Mouse (Mus musculus) kidney, adult 18-20 months (tissue): ENCODE results near the gene Rpia.
A peak's percentile ranks its signal among the peaks of the same experiment; 100 is the strongest.
"Not testable (repeated sequence)": the region's sequence is repeated elsewhere in the genome, so short reads cannot be mapped to it uniquely, and the experiment has no call there.

ENCODE experiments used
- DNase-seq: peaks from one replicate; pipeline ENCODE4 v3.0.0; 2021

Rpia gene

DNA sequence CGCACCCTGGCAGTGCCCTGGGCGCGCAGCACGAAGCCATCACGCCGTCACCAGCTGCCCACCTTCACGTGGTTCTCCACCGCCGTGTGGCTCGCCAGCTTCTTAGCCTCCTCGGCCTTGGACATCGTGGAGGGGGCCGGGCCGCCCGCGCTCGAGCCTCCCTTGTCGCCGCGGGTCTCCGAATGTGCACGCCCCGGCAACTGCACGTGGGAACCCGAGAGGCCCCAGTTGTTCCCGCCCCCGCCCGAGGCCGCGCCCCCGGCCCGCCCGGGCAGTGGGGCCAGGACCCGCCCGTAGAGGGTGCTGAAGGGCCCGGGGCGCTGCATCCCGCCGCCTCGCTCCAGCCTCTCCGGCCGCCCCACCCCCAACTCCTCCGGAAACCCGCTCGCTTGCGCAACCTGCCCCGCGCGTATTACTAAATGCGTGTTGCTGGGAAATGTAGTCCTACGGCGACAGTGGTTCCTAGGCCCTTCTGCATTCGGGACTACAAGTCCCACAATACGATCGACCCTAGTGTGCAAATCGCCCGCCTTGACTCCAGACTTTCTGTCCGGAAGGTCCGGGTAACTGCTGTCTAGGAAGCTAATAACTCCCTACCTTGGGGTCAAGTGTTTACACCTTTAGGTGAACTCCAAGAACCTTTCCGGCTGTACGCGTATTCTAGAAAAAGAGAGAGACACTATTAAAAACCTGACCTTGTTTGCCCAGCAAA, at the start of gene Rpia:
Rpia (minus strand) TSS at position 409 of the 712 bp plus-strand sequence.
- peak; percentile 99 for DNase-seq

DNA sequence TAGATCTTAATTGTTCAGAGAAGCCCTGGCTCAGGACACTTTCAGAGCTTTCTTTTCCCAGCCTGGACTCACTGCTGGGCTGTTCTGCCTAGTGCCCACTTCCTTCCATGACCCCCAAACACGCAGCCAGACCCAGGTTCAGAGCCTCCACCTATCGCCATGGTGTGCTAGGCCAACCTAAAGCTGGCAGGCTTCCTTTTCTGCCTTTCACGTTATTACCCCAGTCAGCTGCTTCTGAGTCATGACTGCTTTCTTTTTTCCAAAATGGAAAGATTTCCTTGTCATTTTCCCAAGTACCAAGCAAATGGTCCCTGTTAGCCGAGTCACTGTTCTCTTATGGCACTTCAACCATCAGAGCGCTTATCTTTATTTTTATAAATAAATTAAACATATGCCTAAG, 48.2 kb upstream of the Rpia start:
- DNase-seq: no peak

DNA sequence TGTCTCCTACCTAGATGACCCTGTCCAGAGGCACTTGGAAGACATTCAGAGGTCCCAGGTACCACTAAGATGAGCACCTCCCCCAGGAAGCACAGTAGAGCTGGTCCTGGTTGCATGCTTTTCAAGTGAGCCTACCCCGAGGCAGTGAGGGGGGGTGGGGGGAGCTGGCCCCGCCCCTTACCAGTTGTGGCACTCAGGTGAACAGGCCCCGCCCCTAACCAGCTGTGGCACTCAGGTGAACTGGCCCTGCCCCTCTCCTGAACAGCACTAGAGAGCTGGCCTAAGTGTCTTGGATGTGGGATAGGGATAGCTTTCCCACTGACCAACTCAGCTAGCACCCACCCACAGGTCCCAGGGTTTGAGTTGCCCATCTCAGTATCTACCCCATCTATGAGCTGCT, 46.5 kb upstream of the Rpia start:
- no peak for DNase-seq

DNA sequence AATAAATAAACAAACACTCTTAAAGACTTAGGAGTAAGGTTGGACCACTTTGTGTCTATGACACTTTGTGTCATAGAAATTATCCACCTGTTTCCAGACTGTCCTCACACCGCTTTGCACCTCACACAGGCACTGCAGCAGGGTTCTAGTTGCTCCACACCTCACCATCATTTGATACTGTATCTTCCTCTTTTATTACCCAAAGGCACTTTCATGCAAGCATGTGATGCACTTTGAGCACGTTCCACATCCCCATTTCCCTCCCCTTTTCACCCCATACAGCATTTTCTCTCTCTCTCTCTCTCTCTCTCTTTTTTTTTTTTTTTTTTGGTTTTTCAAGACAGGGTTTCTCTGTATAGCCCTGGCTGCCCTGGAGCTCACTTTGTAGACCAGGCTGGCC, 45.3 kb upstream of the Rpia start:
- DNase-seq: no peak

DNA sequence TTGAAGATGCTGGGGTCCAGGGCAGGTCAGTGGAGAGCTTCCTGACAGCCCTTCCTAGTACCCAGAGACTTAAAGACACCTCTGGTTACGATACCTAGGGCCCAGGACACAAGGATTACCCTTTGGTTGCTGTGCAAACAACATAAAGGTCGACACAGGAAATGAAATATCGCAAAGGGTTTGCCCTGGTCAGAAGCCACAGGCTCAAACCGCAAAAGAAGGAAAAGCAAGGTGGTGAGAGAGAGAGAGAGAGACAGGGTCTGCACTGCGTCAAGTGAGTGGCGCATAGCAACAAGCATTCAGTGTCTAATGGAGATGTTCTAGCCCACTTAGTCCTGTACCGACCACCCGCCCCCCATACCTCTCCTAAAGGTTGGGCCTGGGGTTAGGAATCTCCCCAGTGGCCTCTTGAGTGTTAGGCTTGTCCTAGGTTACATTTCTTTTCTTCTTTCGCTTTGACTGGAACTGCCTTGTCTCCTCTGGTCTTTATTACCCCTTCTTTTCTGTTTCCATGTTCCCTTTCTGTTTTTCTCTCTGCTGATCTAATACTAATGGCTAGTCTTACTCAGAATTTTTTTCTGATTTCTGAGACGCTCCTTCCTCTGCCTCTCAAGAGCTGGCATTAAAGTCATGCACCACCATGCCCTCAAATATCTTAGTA, 39.3 kb upstream of the Rpia start:
- no peak for DNase-seq

DNA sequence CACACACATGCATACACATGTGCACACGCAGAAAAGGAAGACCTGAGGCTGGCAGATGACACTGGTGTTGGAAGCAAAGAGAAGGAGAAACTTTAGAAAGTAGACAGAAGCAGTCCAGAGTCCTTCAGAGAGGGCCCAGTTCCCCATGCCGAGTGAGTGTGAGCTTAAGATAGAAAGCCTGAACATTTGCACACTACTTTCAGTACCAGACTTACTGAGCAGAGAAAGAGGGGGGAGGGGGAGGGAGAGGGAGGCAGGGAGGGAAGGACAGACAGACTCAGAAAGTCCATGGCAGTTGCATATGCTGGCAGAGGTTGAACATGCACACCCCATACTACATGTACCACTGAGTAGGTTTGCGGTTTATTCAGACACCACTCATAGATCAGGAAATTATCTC, 38.5 kb upstream of the Rpia start:
- DNase-seq: no peak

DNA sequence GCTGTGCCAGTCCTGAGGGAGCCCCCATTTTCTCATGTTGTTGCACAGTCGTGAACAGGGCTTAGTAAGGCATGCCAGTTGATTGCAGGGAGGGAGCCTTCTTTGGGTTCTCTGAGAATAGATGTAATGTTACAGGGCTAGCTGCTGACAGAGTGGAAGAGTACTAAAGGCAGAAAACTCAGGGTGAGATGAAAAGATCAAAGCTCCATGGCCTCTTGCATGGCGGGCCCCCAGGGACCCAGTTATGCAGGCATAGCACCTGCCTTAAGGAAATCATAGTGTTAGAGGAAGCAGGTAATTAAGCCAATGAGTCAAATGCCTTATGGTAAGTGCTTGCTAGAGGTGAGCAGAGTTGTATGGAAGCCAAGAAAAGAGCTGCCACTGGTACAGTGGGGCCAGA, 37.4 kb upstream of the Rpia start:
- DNase-seq: no peak

DNA sequence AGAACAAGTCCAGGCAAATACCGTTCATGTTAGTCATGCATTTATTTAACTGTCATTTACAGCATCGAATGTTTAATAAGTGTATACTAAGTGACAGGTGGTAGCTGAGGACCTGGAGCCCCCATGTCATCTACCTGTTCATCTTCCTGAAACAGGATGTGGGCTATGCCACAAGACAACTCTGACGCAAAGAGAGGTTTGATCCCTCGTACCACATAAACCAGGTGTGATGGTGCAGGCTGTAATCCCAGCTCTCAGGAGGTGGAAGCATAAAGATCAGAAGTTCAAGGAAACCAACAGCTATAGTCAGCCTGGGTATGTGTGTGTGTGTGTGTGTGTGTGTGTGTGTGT, 32.9 kb upstream of the Rpia start:
- no peak for DNase-seq

DNA sequence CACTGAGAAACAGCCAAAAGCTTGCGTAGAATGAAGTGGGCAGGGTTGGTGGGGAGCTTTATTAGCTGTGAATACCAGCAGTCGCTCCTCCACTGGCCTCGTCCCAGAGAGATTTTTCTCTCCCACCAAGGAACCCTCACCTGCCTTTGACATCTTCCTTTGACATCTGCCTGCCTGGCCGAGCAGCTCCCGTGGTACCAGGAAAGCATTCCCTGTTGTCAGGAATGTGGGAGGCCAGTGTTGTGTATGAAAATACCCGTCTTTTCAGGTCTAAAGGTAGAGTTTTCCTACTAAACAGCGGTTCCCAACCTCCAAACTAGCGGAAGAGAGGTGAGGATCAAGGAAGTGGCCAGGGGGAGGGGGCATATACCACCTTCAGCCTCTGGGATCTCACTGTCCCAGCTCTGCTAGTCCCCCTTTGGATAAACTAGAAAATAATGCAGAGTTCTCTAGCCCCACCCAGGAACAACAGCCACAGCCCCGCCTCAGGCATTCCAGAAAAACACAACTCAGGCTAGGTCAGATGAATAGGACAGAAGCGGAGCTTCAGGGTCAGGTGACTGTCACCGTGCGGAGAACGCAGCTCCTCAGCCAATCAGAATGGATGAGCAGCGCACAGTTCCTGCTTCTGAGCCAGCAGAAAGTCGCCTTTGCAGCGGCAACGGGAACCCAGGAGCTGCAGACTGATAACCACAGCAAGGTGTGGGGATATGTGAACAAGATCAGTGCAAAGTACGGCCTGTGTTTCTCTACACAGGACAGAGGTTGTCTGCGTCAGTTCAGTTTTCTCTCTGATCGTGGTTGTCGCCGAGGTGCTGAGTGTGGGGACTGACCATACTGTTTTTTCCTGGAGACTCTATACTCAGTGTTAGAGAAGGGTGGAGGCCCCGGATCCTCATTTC, 32.3 kb upstream of the Rpia start:
- peak; percentile 80 for DNase-seq

DNA sequence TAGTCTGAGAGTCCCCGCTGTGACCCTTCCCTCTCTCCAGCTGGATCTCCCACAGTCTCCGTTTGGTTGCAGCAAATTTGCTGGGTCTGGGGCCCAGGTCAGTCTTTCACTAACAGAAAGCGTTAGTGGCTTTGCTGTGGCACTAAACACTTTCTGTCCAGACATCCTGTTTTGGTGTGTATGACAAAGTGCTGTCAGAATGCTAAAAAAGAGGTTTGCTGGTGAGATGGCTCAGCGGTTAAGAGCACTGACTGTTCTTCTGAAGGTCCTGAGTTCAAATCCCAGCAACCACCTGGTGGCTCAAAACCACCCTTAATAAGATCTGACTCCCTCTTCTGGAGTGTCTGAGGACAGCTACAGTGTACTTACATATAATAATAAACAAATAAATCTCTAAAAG, 31.2 kb upstream of the Rpia start:
- DNase-seq: not testable (repeated sequence)

DNA sequence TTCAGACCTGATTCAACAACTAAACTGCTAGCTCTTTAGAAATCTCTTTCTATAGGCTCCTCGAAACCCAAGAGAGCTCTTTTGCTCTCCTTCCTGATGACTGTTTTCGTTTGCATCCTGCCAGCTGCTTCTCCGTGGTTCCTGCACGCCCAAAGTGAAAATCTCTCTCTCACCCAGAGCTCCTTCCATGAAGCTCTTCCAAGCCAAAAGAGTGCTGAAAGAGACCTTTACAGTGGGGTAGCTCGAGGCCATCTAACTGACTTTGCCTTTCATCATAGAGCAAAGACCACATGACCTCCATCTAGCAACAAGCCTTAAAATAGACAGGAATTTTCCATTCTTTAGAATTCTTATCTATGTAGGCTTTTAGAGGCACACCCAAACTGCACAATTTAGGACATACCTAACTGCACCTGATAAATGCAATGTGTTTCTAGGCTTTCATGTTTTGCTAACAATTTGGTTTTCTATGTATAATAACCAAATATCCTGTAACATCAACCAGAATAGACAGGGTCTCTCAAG, 30.4 kb upstream of the Rpia start:
- no peak for DNase-seq

DNA sequence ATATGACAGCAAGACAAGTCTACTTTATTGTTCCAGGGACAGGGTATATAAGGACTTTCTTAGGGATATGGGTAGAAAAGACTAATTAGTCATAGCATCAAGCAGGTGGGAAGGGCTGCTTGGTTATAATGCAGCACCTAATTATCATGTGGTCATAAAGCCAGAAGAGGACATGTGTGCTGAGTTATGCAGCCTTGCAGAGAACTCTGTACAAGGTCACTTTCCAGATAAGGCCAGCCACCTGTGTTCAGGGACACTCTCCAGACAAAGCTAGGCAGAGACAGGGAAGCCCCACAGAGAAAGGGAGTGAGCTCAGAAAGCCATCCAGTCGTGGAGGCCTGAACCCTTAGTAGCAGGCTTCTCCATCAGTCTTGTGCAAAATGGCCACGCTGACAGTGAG, 29.5 kb upstream of the Rpia start:
- no peak for DNase-seq

DNA sequence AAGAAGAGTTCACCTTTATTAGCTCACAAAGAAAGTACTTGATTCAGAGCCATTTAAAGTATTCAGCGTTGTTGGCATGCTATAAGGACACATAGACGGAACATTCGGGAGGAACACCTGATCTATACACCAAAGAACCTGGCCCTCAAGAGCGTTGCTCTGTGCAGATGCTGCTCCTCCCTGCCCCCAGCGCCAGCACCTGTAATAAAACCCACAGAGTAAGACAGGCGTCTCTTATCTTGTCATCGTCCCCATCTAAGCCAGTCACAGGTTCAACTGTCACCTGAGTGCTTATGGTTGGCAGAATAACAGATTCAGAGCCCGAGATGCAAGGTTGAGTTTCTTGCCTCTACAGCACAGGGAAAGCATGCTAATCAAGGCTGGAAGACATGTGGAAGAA, 23.4 kb upstream of the Rpia start:
- no peak for DNase-seq

DNA sequence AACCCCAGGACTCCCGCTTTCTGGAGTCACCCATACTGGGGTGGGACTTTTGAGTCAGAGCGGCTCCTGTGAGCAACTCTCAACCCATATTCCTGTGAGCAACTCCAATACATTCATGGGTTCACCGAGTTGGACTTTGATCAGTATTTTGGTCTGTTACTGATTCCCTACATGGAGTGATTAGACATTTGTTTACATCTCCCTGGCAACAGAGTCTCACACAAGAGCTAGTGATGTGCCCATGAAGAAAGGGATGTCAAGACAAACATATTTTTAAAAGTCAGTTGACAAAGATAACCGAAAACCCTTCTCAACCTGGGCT, 22.6 kb upstream of the Rpia start:
- no peak for DNase-seq

DNA sequence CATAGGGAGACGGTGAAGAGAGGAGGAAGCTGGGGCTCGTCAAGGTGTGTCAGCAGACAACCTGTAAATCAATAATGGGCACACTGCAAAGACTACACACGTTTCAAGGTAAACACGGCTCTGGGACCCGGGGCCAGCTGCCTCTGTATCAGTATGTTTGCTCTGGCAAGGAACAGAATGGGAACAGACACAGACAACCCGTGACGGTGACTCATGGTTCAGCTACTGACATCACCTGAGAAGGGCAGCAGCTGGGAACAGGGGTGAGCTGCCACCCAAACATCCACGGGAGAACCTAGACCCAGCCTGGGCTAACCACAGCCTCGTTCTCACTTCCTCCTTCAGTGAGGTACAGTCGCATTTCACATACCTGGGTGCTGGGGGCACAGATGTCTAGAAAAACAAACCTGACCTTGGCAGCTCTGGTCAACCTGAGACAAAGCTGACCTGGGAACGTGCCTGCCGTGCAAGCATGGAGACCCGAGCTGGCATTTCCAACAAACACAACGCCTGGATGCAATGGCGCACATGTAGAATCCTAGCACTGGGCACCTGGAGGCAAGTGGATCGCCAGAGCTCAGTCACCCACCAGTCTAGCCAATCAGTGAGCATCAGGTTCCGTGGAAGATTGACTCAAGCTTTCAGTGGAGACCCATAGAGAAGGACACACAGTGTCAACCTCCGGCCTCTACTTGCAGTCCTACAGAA, 22.0 kb upstream of the Rpia start:
- DNase-seq: peak; percentile 71

DNA sequence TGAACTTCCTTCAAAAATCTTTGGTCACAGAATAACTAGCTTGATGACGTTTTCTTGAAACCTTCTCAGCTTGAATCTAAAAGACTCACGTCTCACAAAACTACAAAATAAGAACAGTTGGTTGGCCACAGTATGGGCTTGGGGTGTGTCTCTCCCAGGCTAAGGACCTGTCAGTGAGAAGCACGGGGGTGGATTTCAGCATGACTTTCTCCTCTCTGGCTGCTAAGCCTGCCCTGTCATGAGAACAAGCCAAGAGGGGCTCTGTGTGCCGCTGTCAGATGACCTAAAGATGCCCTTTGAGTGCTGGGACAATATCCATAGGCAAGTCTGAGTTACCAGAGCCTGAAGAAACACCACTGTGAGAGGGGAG, 20.5 kb upstream of the Rpia start:
- DNase-seq: peak; percentile 73

DNA sequence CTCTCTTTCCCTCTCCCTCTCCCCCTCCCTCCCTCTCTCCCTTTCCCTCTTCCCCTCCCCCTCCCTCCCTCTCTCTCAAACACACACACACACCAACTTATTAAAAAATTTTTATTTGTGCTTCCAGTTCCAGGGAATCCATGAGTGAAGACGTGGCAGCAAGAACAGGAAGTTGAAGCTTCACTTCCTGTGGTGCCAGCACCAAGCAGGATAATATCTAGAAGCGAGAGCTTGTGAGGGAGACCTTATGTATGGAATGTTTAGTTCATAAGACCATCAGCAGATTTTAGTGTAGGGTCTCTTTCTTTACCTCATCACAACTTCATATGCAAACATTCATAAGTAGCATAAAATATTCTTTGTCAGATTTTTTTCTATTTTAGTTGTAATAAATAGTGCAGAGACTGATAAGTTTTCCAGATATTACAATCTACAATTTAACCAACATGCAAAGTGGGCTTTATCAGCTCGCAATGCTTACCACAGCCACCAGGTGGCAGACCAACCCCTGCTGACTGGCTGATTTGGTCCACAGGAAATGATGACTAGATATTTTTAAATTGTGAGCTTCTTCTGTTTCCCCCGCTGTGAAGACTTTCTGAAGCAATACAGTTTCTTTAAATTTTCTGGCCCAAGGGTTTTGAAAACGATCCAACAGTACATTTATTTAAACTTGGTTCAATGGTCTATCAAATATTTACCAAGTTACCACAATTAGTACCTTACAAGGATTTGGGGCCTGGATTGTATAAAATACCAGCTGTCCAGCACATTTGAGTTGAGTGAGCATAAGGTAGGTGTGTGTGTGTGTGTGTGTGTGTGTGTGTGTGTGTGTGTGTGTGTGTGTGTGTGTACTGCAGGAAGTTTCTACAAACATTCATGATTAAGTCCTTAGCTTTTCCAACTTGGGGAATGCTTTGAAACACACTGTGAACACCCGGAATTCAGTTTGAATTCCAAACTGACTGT, 19.8 kb upstream of the Rpia start:
- DNase-seq: peak; percentile 89

DNA sequence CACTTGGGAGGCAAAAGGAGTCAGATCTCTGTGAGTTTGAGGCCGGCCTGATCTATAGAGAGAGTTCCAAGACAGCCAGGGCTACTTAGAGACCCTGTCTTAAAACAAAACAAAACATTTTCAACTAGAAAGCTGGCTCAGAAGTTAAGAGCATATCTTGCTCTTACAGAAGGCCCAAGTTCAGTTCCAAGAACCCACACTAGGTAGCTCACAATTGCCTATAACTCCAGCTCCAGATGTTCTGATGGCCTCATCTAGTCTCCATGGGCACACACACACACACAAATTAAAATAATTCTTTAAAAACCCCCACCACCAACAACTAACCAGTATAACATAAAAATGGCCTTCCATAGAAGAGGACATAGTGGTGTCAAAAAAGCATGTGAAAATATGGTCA, 18.5 kb upstream of the Rpia start:
- DNase-seq: no peak

DNA sequence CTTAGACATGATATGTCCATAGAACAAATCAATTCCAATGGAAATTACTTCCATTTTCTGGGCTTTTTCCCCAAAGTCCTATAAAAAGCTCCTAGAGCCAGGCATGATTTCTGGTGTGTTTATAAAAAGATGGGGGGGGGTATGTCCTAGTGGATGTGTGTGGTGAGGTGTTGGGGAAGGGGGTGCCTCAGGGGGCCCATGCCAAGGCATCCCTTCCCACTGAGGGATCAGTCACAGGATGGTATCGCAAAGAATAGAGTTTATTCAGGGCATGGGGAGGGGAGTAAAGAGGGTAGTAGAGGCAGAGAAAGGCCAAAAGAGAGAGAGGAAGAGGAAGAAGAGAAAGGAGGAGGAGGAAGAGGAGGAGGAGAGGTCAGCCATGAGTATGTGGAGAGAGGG, 14.5 kb upstream of the Rpia start:
- no peak for DNase-seq

DNA sequence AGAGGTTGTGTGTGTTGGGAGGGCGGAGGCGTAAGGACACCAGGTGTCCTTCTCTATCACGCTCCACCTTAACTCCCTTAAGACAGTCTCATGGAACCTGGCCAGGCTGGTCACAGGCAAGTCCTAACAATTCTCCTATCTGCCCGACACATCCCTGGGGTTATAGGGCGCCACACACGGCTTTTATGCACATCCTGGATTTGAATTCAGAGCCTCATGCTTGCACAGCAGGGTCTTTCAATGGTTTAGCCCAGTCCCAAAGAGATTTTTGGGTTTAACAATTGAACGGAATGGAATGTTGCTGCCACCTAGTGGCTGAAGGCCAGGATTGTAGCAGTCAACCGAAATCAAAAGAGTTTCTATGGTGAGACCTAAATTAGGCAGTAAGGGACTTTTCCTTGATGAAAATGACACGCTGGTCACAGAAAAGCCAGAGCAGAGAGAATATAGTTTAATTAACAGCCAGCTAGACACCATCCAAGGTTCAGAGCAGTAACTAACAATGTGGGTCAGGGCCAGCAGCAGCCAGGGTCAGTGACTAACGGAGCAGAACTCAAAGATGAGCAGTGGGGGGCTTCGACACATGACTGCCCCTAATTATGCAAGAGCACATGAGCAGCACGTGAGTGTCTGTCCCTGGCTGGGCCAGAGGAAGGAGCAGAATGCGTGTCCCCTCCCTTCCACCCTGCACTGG, 13.9 kb upstream of the Rpia start:
- peak; percentile 80 for DNase-seq

DNA sequence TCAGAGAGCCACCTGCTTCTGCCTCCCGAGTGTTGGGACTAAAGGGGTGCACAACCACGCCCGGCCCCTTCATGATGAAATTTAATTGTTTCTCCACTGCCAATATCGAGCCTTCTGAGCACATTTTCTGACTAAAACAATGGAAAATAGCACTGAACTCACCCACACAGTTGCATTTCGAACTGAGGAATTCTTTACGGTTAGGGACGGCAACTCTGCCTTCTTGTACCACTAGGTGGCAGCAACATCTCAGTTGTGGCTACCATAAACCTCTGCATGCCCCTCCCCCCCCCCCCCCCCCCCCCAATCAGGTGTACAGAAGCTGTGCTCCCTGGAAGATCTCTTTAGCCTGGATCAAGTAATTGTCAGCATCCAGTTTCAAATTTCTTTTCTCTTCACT, 13.2 kb upstream of the Rpia start:
- DNase-seq: peak; percentile 78
